18 mouse cellular contexts compared by ENCODE assay signal in the genomic region with DNA sequence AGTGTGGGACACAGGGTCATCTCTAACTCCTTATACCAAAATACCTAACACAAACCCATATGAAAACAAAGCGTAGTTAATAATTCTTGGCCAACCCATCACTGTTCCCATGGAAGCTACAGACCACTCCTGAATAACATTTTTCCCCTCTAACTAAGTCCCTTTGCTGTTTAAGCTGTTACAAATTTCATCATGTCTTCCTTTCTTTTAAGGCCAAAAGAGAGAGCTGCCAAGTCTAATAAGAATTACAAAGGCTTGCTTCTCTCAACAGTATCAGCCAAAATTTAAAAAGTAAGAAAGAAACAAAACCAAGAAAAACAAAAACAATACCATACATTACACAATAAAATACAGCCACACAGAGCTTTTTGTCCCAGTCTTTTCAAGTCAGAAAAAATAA. TPM values are rescaled to one million over a fixed set of nuclear protein-coding genes. Genes with fewer than 3 reads are reported as not detected.
DNase-seq lines count a peak whose midpoint lies in the region; ATAC-seq lines count a peak whose summit lies in the region.
"Had no signal": no experiment of that assay in that cellular context is flagged by ENCODE, and none has a peak within 500 bp of the region (broad histone marks: within the 10 kb centered on the region; RNA-seq: fewer than 3 reads in every experiment).

No protein-coding gene starts in this region.

- intact Hi-C loops in heart, postnatal 10 days (cut with DNase I), result no loop called here

- peak overlapping the region; percentile 37 for H3K4me2 ChIP-seq in hindbrain, embryonic 12.5 days (replicated peaks)
- H3K4me2 ChIP-seq in hindbrain, embryonic 11.5 days (replicated peaks; ENCODE audit: low read depth, low read length), result no peak overlapping the region; the same call in 1 of the 2 replicates
- H3K4me2 ChIP-seq in forebrain, embryonic 16.5 days (ENCODE audit: low read length), result peak overlapping the region; percentile 48
- peak overlapping the region; percentile 60 for H3K4me2 ChIP-seq in midbrain, embryonic 16.5 days (ENCODE audit: low read length)
- H3K4me2 ChIP-seq: intestine, embryonic 15.5 days; kidney, embryonic 15.5 days; liver, embryonic 11.5 days; lung, embryonic 14.5 days had no signal

- H3K27me3 ChIP-seq in hindbrain, embryonic 12.5 days, result no peaks in the 10 kb centered on the region
- H3K27me3 ChIP-seq in hindbrain, embryonic 11.5 days (ENCODE audit: control insufficient read depth, insufficient read depth, low read length), result no peaks in the 10 kb centered on the region
- no peaks in the 10 kb centered on the region for H3K27me3 ChIP-seq in forebrain, embryonic 16.5 days (replicated peaks; ENCODE audit: control insufficient read depth, insufficient read depth, low read length)
- H3K27me3 ChIP-seq in midbrain, embryonic 16.5 days (ENCODE audit: control insufficient read depth, insufficient read depth, low read depth, low read length), result no peaks in the 10 kb centered on the region
- H3K27me3 ChIP-seq: intestine, embryonic 15.5 days; kidney, embryonic 15.5 days had no signal

- peak overlapping the region; percentile 35; the same call in 1 of the 2 replicates for H3K27ac ChIP-seq in hindbrain, embryonic 12.5 days
- H3K27ac ChIP-seq in hindbrain, embryonic 11.5 days (ENCODE audit: low read depth, low read length), result no peak overlapping the region
- H3K27ac ChIP-seq in forebrain, embryonic 16.5 days (ENCODE audit: low read length), result no peak overlapping the region
- no peak overlapping the region for H3K27ac ChIP-seq in midbrain, embryonic 16.5 days (ENCODE audit: low read length)
- H3K27ac ChIP-seq: embryonic facial prominence, embryonic 10.5 days; heart, embryonic 10.5 days; intestine, embryonic 15.5 days; kidney, embryonic 15.5 days; limb, embryonic 10.5 days had no signal

- peaks cover 11% of the 10 kb centered on the region for H3K9me3 ChIP-seq in hindbrain, embryonic 12.5 days (replicated peaks)
- no peaks in the 10 kb centered on the region for H3K9me3 ChIP-seq in hindbrain, embryonic 11.5 days (ENCODE audit: control insufficient read depth, low read length)
- H3K9me3 ChIP-seq in forebrain, embryonic 16.5 days (ENCODE audit: control insufficient read depth, low read length), result peaks cover 12% of the 10 kb centered on the region
- H3K9me3 ChIP-seq in midbrain, embryonic 16.5 days (replicated peaks; ENCODE audit: control insufficient read depth, low read length, poor library complexity, severe bottlenecking), result peaks cover 11% of the 10 kb centered on the region

- no peak overlapping the region for H3K9ac ChIP-seq in hindbrain, embryonic 12.5 days
- no peak overlapping the region for H3K9ac ChIP-seq in hindbrain, embryonic 11.5 days (ENCODE audit: low read depth, low read length)
- no peak overlapping the region for H3K9ac ChIP-seq in forebrain, embryonic 16.5 days (replicated peaks; ENCODE audit: low read depth, low read length)
- 0 out of 2 replicates have a peak overlapping the region, but pooled peaks have one; percentile 38 for H3K9ac ChIP-seq in midbrain, embryonic 16.5 days (ENCODE audit: low read depth, low read length)
- H3K9ac ChIP-seq: intestine, embryonic 15.5 days; kidney, embryonic 15.5 days; lung, embryonic 14.5 days had no signal

- H3K4me3 ChIP-seq in hindbrain, embryonic 12.5 days, result peak overlapping the region; percentile 15
- no peak overlapping the region for H3K4me3 ChIP-seq in hindbrain, embryonic 11.5 days (ENCODE audit: low read depth, low read length)
- H3K4me3 ChIP-seq in forebrain, embryonic 16.5 days (replicated peaks; ENCODE audit: low read length), result peak overlapping the region; percentile 22; the same call in 1 of the 2 replicates
- peak overlapping the region; percentile 37 for H3K4me3 ChIP-seq in midbrain, embryonic 16.5 days (ENCODE audit: low read depth, low read length)
- H3K4me3 ChIP-seq: embryonic facial prominence, embryonic 10.5 days; heart, embryonic 10.5 days; intestine, embryonic 15.5 days; kidney, embryonic 15.5 days; limb, embryonic 10.5 days had no signal

- H3K4me1 ChIP-seq in hindbrain, embryonic 12.5 days, result peaks cover 5% of the 10 kb centered on the region; the same call in 1 of the 2 replicates
- H3K4me1 ChIP-seq in hindbrain, embryonic 11.5 days (replicated peaks; ENCODE audit: control insufficient read depth, insufficient read depth, low read length), result no peaks in the 10 kb centered on the region
- H3K4me1 ChIP-seq in forebrain, embryonic 16.5 days (replicated peaks; ENCODE audit: control insufficient read depth, insufficient read depth, low read length), result peaks cover 12% of the 10 kb centered on the region
- H3K4me1 ChIP-seq in midbrain, embryonic 16.5 days (ENCODE audit: control insufficient read depth, insufficient read depth, low read length), result peaks cover 27% of the 10 kb centered on the region
- H3K4me1 ChIP-seq: embryonic facial prominence, embryonic 10.5 days; heart, embryonic 10.5 days; intestine, embryonic 15.5 days; kidney, embryonic 15.5 days; limb, embryonic 10.5 days had no signal

- ATAC-seq in hindbrain, embryonic 12.5 days (ENCODE audit: low FRiP score), result no peak
- no peak for ATAC-seq in hindbrain, embryonic 11.5 days (ENCODE audit: low FRiP score)
- no peak for ATAC-seq in forebrain, embryonic 16.5 days
- no peak for ATAC-seq in midbrain, embryonic 16.5 days
- ATAC-seq: intestine, embryonic 15.5 days had no signal

- DNase-seq in hindbrain, embryonic 11.5 days (ENCODE audit: low spot score), result no peak
- peak; percentile 36 for DNase-seq in Muller cell, postnatal 12 days (ENCODE audit: inconsistent ontology term)
- DNase-seq in c-Kit-positive CD71-positive TER-119-positive erythroid progenitor cells, embryonic 14.5 days (ENCODE audit: low spot score), result no peak
- no peak for DNase-seq in heart, postnatal 10 days
- DNase-seq: adrenal gland, postnatal 25 days; cerebellum, postnatal 36 days; heart, postnatal 14 days; lung, embryonic 14.5 days; right cerebral cortex, adult 18-20 months had no signal

- 79% methylated on average over 1 of the region's 1 CpGs for WGBS in hindbrain, embryonic 12.5 days
- 86% methylated on average over 1 of the region's 1 CpGs for WGBS in hindbrain, embryonic 11.5 days
- WGBS in forebrain, embryonic 16.5 days, result 83% methylated on average over 1 of the region's 1 CpGs
- WGBS in midbrain, embryonic 16.5 days, result 55% methylated on average over 1 of the region's 1 CpGs

- H3K36me3 ChIP-seq in hindbrain, embryonic 12.5 days, result peaks cover 19% of the 10 kb centered on the region
- H3K36me3 ChIP-seq in hindbrain, embryonic 11.5 days (ENCODE audit: control insufficient read depth, insufficient read depth, low read length), result 0 out of 2 replicates have a peak, but pooled peaks cover 5% of the 10 kb centered on the region
- H3K36me3 ChIP-seq in forebrain, embryonic 16.5 days (ENCODE audit: control insufficient read depth, insufficient read depth), result peaks cover 18% of the 10 kb centered on the region
- peaks cover 21% of the 10 kb centered on the region for H3K36me3 ChIP-seq in midbrain, embryonic 16.5 days (ENCODE audit: control insufficient read depth, insufficient read depth, low read length)
- H3K36me3 ChIP-seq: heart, embryonic 10.5 days; intestine, embryonic 15.5 days; kidney, embryonic 15.5 days; limb, embryonic 10.5 days had no signal

RNA-seq across cellular contexts. Expression of a gene that starts 6.5 kb away (rescaled TPM):
- 48.8 and 52.7 TPM in 2 replicates for polyA plus RNA-seq in hindbrain, embryonic 12.5 days (2016; fragmentation: Nextera tagmentation; extraction: Ambion mirVana)
- 25.0 and 27.9 TPM in 2 replicates for polyA plus RNA-seq in hindbrain, embryonic 11.5 days (2014; fragmentation: Nextera tagmentation; extraction: Ambion mirVana)
- 156 and 198 TPM in 2 replicates for polyA plus RNA-seq in forebrain, embryonic 16.5 days (2015; fragmentation: Nextera tagmentation; extraction: Ambion mirVana)
- 222 and 239 TPM in 2 replicates for polyA plus RNA-seq in midbrain, embryonic 16.5 days (2015; fragmentation: Nextera tagmentation; extraction: Ambion mirVana)
- total RNA-seq in heart, postnatal 10 days (2021), result 1 to 10 TPM in 1 of 2 experiments, under 1 TPM in 1; 0.84 to 2.2 TPM
